Mouse (Mus musculus) telencephalon, adult 2 months (tissue): ENCODE measurements around the gene Ndufa3.
A peak's percentile ranks its signal among the peaks of the same experiment; 100 is the strongest.
"Not testable (repeated sequence)": the region's sequence is repeated elsewhere in the genome, so short reads cannot be mapped to it uniquely, and the experiment has no call there.

ENCODE experiments used
- DNase-seq: peaks from one replicate; pipeline ENCODE4 v3.0.0-alpha.2; 2011; ENCODE audit warnings: low read depth, low spot score

Gene Ndufa3

DNA sequence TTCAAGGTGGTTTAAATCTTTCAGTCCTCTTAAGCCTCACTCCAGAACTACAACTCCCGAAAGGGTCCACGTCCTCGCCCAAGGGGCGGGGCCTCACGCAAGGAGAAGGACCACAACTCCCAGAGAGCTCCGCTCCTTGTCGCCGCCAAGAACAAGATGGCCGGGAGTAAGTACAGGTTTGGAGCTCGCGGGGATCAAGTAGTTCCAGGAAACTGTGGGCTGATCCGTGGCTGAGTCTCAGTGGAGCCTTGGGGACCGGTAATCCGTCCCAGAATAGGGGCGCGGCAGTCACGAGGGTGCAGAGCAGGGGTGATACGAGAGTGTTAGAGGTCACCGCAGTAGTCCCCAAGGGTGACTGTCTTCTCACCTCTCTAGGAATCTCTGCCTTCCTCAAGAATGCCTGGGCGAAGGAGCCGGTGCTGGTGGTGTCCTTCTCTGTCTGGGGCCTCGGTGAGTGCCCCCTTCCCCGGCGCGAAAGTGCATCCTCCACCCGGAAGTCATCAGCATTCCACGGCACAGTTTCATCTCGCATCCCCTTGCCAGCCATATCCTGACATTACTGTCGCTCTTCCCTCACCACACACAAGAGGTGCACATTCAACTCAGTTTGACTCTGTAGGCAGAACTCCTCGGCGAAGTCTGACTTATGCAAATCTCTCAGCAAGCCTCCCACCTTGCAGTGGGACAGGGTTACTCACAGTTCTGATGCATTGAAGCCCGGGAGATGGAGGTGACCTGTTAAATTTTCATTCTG, at the start of gene Ndufa3:
Gene Ndufa3 (plus strand): TSS at position 132 of the 754 bp plus-strand sequence.
- peak; percentile 94 for DNase-seq

GRCm38 (mm10) chr7:3569725-3570124, 47.4 kb upstream of the Ndufa3 start:
- no peak for DNase-seq

DNA sequence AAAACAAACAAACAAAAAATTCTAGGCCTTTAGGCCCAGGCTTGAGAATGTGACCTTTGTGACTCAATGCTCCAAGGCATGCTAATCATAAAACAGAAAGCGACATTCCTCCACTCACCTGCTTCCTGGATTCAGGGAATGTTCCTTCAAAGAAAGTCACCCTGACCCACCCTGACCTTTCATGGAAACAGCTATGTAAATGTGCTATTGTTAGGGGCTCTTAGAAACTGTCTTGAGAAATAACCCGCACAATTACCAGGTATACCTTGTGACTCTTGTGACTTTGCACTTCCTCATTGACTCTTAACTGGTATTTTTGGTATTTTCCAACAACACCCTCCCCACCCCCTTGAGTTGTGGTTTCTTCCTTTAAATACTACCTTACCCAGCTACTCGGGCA, 46.6 kb upstream of the Ndufa3 start:
- not testable (repeated sequence) for DNase-seq

DNA sequence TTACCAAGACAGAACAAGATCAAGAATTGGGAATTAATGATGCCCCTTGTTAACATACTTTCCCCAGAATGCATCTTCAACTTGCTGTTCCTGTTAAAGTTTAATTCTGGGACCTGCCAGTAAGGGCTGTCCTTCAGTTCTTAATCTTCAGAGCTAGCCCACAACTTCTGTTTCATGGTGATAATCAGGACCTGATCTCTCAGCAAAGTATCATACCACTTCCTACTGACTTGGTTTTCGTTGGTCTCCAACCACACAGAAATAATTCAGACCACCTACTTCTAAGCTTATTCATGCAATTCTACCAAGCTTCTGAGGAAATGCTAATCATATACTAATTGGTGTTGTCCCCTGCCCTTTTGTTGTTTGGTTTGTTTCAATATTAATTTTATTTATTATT, 45.3 kb upstream of the Ndufa3 start:
- no peak for DNase-seq

- DNase-seq = no peak
Observed at GRCm38 (mm10) chr7:3574216-3574615, 43.0 kb upstream of the Ndufa3 start.

DNA sequence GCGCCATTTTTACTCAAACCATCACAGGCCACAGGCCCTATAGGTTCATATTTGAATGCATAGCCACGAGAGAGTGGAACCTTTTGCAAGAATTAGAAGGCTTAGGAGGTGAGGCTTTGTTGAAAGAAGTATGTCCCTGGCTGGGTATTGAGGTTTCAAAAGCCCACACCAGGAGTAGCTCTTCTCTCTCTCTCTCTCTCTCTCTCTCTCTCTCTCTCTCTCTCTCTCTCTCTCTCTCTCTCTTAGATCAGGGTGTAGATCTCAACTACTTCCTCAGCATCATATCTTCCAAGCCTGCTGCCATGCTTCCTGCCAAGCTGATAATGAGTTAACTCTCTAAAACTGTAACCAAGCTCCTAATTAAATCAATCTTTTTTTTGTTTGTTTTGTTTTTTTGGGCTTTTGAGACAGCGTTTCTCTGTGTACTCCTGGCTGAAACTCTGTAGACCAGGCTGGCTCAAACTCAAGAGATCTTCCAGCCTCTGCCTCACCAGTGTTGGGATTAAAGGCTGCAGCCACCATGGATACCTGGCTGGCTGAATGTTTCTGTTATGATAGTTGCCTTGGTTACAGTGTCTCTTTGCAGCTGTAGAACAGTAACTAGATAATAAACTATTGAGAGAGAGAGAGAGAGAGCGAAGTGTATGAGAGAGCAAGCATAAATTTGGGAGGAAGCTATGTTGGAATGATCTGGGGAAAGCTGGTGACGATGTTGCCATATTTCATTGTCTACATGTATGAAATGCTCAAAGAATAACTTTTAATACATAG, 40.6 kb upstream of the Ndufa3 start:
- DNase-seq = no peak

DNA sequence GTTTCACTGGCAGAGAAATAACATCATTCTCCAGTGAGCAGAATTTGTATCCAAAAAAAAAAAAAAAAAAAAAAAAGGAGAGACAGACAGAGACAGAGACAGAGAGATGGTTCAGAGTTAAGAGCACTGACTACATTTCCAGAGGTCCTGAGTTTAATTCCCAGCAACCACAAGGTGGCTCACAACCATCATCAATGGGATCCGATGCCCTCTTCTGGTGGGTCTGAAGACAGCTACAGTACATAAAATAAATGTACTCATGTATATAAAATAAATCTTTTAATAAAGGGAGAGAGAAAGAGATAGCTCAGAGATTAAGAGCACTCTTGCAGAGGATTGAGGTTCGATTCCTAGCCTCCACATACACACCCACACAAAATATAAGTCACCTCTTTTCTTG, 39.0 kb upstream of the Ndufa3 start:
- DNase-seq = no peak

DNA sequence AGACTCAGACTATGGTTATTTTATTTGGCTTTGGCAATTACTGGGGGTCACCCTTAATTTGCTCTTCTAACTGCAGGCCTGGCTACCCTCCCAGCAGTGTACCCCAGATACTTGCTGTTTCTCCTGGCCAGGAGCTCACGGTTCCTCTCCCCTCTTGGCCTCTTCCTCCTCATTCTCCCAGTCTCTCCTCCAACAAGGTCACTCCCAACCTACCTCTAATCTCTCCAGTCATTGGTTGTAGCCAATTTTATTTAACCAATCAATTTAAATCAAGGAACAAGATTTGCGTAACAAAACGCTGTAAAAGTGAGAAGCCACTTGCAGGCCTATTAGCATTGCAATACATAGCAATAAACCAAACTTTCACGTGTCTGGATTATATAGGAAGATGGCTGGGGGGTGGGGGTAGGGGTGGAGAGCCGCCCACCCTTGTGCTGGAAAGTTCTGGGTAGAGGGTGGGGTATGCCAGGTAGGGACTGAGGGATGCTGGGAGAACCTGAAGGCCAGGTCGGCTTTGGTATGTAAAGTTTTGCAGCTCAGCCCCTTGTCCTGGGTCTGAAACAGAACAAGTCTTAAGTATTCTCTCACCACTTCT, 38.1 kb upstream of the Ndufa3 start:
- no peak for DNase-seq

DNA sequence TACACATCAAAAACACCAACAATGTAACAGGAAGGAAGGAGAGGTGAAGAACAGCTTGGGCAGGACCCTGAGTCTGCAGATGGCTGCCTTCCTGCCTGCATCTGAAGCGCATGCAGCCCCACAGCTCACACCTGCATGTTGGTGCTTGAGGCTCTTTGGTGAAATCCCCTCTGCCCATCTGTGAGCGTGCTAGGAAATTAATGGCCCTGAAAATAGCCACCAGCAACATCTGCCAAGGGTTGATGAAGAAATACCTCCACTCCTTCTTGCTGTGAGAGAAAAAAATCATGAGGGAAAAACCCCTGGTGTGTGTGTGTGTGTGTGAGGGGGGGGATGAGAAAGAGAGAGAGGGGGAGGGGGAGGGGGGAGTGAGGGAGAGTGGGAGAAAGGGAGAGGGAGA, 37.1 kb upstream of the Ndufa3 start:
- DNase-seq = no peak

DNA sequence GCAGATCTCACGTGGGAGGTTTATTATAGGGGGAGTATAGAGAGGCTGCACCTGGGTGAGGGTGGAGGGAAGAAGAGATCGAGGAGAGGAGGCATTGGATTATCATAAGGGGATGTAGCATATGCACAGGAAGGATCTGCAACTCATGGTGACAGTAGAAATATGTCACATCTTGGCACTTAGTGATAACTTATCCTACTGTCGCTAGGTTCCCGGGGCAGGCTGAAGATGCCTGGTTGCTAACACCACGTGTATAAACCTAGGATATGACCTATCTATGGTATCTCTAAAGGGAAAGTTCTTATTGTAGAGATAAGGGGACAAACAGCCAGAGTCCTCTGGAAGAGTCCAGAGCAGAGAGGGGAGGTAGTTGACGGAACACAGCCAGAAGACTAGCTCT, 31.4 kb upstream of the Ndufa3 start:
- DNase-seq = no peak

DNA sequence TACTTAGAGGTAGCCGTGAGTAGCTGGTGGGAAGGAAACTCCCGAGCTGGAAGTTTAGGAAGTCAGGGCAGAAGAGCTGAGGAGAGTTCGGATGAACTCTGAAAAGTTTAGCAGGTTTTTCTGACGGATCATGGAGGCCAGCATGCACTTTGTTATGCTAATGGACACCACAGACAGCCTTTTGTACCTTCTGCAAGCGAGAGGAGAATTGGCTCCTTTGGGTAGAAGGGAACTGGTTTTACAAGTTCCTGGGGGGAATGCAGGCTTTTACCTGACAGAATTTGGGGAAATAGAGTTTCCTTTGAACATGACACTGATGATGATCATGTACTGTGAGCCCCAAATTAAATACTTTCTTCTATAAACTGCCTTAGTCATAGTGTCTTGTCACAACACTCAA, 30.9 kb upstream of the Ndufa3 start:
- DNase-seq = no peak

DNA sequence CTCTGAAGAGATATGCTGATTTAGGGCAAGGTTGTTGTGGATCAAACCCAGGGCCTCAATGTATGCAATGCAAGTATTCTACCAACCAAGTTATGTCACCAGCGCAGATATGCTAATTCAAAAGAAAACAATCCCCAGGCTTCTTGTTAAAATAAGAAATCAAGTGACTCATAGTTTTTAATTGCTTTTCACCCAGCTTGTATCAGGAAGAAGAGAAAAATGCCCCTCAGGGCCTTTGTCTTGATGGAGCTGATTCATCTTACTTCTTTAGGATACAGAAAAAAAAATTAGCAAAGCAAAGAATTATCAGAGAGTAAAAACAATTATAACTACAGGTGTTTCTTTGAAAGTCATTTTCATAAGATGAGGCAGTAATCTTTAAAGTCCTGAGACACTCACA, 29.9 kb upstream of the Ndufa3 start:
- DNase-seq = no peak

DNA sequence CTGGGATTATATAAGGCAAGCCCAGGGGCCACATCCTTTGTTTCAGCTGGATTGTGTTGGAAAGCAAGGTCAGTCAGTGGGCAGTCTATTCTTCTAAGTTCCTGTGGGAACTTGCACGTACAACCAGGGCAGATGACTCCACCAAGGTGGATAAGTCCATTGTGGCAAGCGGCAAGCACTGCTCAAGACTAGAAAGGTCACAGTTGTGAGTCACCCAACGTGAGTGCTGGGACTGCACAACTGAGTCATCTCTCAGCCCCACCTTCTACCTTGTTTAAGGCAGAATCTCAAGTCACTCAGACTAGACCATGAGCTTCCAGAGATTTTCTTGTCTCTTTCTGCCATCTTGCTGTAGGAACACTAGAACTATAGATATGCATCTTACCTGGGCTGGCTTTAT, 26.6 kb upstream of the Ndufa3 start:
- DNase-seq = no peak

- no peak for DNase-seq
Observed at GRCm38 (mm10) chr7:3591534-3591933, 25.6 kb upstream of the Ndufa3 start.

DNA sequence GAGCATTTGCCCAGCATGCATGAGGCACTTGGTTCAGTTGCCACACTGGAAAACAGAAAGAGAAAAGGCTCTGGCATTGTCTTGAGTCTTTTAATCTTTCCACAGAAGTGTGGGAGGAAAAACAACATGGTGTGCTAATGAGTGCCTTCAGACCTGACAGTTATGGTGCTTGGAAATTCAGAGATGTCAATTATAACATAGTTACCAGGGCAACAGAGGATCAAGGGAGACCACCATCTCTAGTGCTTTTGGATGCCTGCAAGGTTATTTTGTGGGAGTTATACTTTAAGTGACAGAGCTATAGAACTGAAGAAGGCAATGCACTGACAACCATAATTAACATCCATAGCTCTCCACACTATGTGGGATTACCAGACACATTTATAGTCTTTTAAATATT, 23.3 kb upstream of the Ndufa3 start:
- DNase-seq = no peak

DNA sequence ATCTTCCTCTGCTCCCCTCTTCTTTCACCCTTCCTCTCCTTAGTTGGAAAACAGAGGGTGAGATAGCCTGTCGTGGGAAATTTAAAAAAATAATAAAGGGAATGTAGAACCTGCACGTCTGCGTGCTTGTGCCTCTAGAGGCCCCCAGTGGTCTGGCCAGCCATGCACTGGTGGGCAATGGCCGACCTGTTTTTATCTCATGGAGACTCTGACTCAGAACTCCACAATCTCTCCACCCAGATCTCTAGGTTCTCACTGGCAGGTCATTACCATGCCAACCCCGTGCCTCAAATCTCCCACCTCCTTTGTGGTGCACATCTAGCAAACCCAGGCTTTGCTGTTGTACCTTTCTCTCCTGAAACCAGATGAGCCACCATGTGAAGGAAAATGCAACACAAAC, 22.5 kb upstream of the Ndufa3 start:
- no peak for DNase-seq

DNA sequence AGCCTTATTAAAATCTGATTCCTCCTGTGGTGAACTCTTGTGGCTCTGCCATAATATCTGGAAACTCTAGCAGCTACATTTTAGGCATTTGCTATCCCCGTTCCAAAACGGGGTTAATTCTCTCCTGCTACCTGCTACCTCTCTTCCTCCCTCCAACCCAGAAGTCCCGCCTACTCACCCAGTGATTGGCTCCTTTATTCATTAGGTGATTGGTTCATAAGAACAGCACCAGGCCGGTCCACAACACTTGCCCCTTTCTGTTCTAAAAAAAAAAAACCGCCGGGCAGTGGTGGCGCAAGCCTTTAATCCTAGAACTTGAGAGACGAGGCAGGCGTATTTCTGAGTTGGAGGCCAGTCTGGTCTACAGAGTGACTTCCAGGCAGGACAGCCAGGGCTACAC, 22.0 kb upstream of the Ndufa3 start:
- no peak for DNase-seq

GRCm38 (mm10) chr7:3597755-3598154, 19.4 kb upstream of the Ndufa3 start:
- not testable (repeated sequence) for DNase-seq

DNA sequence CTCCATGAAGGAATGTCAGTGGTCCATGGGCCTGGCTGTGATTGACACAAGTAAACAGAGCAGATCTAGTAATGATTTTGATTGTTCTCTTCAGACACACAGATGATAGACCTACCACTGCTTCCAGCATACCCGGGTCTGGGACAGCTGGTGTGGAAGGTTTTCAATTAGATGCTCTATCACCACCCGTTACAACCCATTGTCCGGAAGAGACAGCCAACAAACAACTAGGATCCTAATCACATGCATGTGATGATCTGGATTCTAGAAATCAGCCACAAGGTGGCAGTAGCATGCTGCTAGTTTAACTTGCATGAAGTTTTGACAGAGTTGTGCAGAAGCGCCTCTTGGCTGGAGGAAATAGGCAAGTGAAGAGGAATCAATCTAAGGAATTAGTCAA, 16.1 kb upstream of the Ndufa3 start:
- no peak for DNase-seq

DNA sequence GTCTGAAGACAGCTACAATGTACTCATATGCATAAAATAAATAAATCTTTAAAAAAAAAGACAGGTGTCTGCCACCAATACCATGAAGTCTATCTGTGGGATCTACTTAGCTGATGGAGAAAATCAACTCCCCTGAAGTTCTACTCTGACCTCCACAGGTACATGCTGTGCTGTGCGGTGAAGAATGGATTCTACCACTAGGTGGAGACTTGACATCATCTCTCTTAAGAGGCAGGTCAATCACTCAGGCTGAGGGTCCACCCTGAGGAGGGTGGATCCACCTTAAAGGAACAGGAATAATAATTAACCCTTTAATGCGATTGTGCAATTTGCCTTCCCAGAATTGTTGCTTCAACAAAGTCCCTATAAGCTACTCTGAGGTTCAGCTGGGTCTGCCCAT, 10.4 kb upstream of the Ndufa3 start:
- DNase-seq = no peak

- DNase-seq = no peak
Observed at GRCm38 (mm10) chr7:3607391-3607790, 9.8 kb upstream of the Ndufa3 start.

DNA sequence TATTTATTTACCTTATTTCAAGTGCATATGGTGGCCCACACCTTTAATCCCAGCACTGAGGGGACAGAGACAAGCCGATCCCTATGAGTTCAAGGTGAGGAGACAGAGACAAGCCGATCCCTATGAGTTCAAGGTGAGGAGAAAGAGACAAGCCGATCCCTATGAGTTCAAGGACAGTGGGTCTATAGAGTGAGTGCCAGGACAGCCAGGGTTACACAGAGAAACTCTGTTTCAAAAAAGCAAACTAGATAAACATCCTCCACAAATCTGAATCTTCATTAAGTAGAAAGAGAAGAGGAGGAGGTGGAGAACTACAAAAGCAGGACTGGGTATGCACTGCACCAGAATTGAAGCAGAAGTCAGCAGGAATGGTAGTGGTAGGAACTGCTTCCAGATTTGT, 8.5 kb upstream of the Ndufa3 start:
- DNase-seq = no peak

DNA sequence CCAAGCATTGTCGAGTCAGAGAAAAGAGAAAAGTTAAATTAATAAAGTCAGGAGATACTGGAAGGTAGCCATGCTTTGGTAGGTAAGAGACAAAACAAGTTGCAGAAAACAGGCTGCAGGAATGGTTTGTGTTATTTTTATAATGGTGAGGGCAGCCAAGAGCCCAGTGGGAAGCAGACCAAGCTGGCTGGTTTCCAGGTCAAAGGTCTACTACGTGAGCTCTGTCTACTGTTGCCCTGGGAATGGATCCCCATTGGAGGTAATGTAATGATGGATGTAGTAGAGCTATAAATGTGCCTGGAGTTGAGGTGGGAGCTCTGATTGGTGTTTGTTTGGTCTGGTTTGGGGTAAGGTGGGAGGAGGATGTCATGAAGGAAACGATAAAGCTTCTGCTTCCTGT, 8.1 kb upstream of the Ndufa3 start:
- DNase-seq = no peak
